Mouse (Mus musculus): ENCODE results near the gene Olfr575. TPM values are rescaled to one million over a fixed set of nuclear protein-coding genes. Genes with fewer than 3 reads are reported as not detected.

The Olfr575 gene
- polyA plus RNA-seq, 1 experiment = not detected

DNA sequence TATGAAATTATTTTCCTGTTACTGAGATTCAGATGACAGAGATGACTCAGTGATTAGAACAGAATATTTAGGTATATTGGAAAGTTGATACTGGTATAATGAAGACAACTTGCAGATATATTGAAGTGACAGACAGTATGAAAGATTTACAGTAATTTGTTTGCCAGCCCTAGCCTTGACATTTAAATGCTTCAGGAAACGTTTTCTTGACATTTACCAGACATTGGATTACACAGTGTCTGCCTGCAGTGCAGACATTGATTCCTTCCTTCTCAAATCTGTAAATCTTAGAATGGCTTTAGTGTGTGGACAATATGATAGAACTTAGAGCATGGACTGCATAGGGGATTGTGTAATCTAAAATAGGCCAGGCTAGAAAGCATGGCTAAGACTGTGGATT is 43.3 kb downstream of the Olfr575 start:
- H3K36me3 ChIP-seq (ENCODE audit: control insufficient read depth, insufficient read depth) = no peaks in the 10 kb centered on the region
- no peaks in the 10 kb centered on the region for H3K27me3 ChIP-seq (ENCODE audit: control insufficient read depth, insufficient read depth, insufficient read length)
- TF ChIP-seq MYOD1 (IDR thresholded peaks at IDR 0.05; ENCODE audit: control insufficient read depth, insufficient read length, low read depth) (no peak), FOSL1 (IDR thresholded peaks at IDR 0.05; ENCODE audit: insufficient read depth, low read length, poor library complexity, severe bottlenecking) (no peak)

More for the DNA sequence above, 43.3 kb downstream of the Olfr575 start:
- Histone ChIP-seq H3K4me3 (ENCODE audit: insufficient read depth, poor library complexity, severe bottlenecking) (no peak overlapping the region), H3K79me3 (ENCODE audit: low read depth) (no peaks in the 10 kb centered on the region), H3K79me2 (ENCODE audit: control insufficient read depth, insufficient read depth) (no peaks in the 10 kb centered on the region), H3ac (ENCODE audit: control insufficient read depth, insufficient read length, low read depth) (no peak overlapping the region)

Other genes with a start within 250 kb of the Olfr575 start
- gene Olfr33, start 239.7 kb downstream of the Olfr575 start, polyA plus RNA-seq (2012; fragmentation: generic; extraction: Trizol) = not detected
- gene Olfr559, start 231.3 kb downstream of the Olfr575 start, polyA plus RNA-seq (2012; fragmentation: generic; extraction: Trizol) = not detected
- not detected for gene Olfr560, start 199.4 kb downstream of the Olfr575 start, polyA plus RNA-seq (2012; fragmentation: generic; extraction: Trizol)
- gene Olfr78, start 199.3 kb downstream of the Olfr575 start, polyA plus RNA-seq (2012; fragmentation: generic; extraction: Trizol) = not detected
- not detected for gene Olfr561, start 187.6 kb downstream of the Olfr575 start, polyA plus RNA-seq (2012; fragmentation: generic; extraction: Trizol)
- gene Olfr564, start 155.3 kb downstream of the Olfr575 start, polyA plus RNA-seq (2012; fragmentation: generic; extraction: Trizol) = not detected
- gene Olfr566, start 100.0 kb downstream of the Olfr575 start, polyA plus RNA-seq (2012; fragmentation: generic; extraction: Trizol) = not detected
- gene Olfr568, start 81.7 kb downstream of the Olfr575 start, polyA plus RNA-seq (2012; fragmentation: generic; extraction: Trizol) = not detected
- not detected for gene Olfr569, start 67.9 kb downstream of the Olfr575 start, polyA plus RNA-seq (2012; fragmentation: generic; extraction: Trizol)
- not detected for gene Olfr570, start 64.2 kb downstream of the Olfr575 start, polyA plus RNA-seq (2012; fragmentation: generic; extraction: Trizol)
- gene Olfr571, start 41.2 kb downstream of the Olfr575 start, polyA plus RNA-seq (2012; fragmentation: generic; extraction: Trizol) = not detected
- not detected for gene Olfr572, start 34.4 kb downstream of the Olfr575 start, polyA plus RNA-seq (2012; fragmentation: generic; extraction: Trizol)
- gene Olfr573-ps1, start 16.2 kb downstream of the Olfr575 start, polyA plus RNA-seq (2012; fragmentation: generic; extraction: Trizol) = not detected
- gene Olfr574, start 10.3 kb downstream of the Olfr575 start, polyA plus RNA-seq (2012; fragmentation: generic; extraction: Trizol) = not detected
- gene Olfr576, start 3.9 kb upstream of the Olfr575 start, polyA plus RNA-seq (2012; fragmentation: generic; extraction: Trizol) = not detected
- not detected for gene Olfr577, start 17.2 kb upstream of the Olfr575 start, polyA plus RNA-seq (2012; fragmentation: generic; extraction: Trizol)
- not detected for gene Olfr578, start 30.5 kb upstream of the Olfr575 start, polyA plus RNA-seq (2012; fragmentation: generic; extraction: Trizol)
- not detected for gene Olfr582, start 79.2 kb upstream of the Olfr575 start, polyA plus RNA-seq (2012; fragmentation: generic; extraction: Trizol)
- not detected for gene Olfr583, start 92.5 kb upstream of the Olfr575 start, polyA plus RNA-seq (2012; fragmentation: generic; extraction: Trizol)
- not detected for gene Olfr584, start 123.1 kb upstream of the Olfr575 start, polyA plus RNA-seq (2012; fragmentation: generic; extraction: Trizol)
- gene Olfr585, start 138.9 kb upstream of the Olfr575 start, polyA plus RNA-seq (2012; fragmentation: generic; extraction: Trizol) = not detected
- gene Olfr586, start 166.9 kb upstream of the Olfr575 start, polyA plus RNA-seq (2012; fragmentation: generic; extraction: Trizol) = not detected
- not detected for gene Olfr588-ps1, start 182.1 kb upstream of the Olfr575 start, polyA plus RNA-seq (2012; fragmentation: generic; extraction: Trizol)
- not detected for gene Olfr589, start 197.6 kb upstream of the Olfr575 start, polyA plus RNA-seq (2012; fragmentation: generic; extraction: Trizol)
- gene Olfr591, start 219.6 kb upstream of the Olfr575 start, polyA plus RNA-seq (2012; fragmentation: generic; extraction: Trizol) = not detected
- not detected for gene Olfr592, start 226.0 kb upstream of the Olfr575 start, polyA plus RNA-seq (2012; fragmentation: generic; extraction: Trizol)